Mouse (Mus musculus) left cerebral cortex, postnatal 4 days (tissue): Measurements from ENCODE around the gene Olfr1393. TPM values are rescaled to one million over a fixed set of nuclear protein-coding genes. Genes with fewer than 3 reads are reported as not detected.
"Not testable (repeated sequence)": the region's sequence is repeated elsewhere in the genome, so short reads cannot be mapped to it uniquely, and the experiment has no call there.

Experiments
- DNase-seq: peaks from one replicate; pipeline ENCODE4 v3.0.0-alpha.2; 2022
- intact Hi-C: fragments of 180-260 bp; cut with DNase I; formaldehyde crosslinking; loops from one replicate; pipeline ENCODE4 v1.15.1; 2025
- total RNA-seq, 2 experiments: library from RNA; stranded (reverse); gene quantifications; 2 replicates each; pipeline ENCODE4 v1.2.3; 2021

The Olfr1393 gene
- total RNA-seq, 2 experiments from 2014 or later: 0.48 TPM; not detected in 1

DNA sequence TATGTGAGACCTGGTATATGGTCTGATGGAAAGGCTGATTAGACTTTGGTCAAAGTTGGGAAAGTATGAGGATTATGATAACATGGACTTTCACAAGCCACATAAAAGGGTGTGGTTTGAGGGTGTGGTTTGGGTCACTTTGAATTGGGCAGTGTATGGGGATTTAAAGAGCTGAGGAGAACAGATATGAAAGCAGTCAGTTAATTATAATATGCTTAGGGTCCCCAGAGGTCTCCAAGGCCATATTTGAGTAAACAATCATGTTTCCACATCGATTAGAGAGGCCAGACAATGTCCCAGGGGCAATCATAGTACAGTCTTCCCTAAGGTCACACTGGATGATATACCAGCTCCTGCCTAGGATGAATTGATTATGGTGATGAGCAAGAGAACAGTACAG is 6.9 kb downstream of the Olfr1393 start, which contains the start of gene Olfr1392:
Olfr1392 (plus strand) TSS at position 301 of the 400 bp plus-strand sequence.
- DNase-seq, intact Hi-C loops: not testable (repeated sequence)

DNA sequence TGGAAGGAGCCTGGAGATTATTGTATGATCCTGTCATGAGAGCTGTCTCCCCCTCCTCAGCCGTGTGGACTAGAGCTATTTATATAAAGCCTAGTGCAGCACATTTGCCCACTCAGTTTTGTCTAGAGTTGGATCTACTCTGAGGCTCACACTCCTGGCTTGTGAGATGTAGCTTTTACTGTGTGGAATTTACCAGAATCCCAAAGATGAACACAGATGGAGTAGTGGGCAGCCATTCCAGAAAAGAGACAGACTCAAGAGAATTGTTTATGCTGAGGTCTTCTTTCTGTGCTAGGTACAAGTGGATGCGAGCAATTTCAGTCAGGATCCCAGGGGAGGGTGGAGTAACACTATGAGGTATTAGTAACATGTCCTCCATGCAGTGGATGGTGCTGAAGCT is 9.1 kb downstream of the Olfr1393 start:
- intact Hi-C loops: no loop called here
- no peak for DNase-seq

DNA sequence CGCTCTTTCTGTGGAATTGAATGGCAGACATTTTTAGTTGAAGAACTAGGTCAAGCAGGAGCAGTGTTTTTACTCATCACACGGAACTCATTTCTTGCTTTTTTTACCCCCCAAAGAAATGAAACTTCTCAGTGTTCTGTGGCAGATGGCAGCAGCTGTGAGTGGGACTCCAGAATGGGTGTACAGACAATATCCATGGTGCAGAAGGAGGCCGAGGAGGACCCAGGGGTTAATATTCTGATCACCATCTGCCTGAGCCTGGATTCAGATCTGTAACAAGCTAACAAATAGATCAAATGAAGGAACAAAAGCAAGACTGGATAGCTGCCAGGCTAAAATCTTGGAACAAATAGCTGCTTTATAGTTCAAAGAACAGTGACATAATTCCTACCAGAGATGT is 14.7 kb downstream of the Olfr1393 start:
- no peak for DNase-seq
- intact Hi-C loops: no loop called here

DNA sequence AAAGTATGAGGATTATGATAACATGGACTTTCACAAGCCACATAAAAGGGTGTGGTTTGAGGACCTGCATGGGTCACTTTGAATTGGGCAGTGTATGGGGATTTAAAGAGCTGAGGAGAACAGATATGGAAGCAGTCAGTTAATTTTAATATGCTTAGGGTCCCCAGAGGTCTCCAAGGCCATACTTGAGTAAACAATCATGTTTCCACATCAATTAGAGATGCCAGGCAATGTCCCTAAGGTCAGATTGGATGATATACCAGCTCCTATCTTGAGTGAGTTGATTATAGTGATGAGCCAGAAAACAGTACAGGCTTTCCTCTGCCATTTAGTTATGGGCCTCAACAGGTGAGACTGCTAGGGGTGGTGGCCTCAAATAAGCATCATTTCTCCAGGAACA is 26.3 kb downstream of the Olfr1393 start, which contains the start of gene Olfr10:
Olfr10 (plus strand) TSS at position 301 of the 400 bp plus-strand sequence.
- intact Hi-C loops: no loop called here
- DNase-seq: no peak

DNA sequence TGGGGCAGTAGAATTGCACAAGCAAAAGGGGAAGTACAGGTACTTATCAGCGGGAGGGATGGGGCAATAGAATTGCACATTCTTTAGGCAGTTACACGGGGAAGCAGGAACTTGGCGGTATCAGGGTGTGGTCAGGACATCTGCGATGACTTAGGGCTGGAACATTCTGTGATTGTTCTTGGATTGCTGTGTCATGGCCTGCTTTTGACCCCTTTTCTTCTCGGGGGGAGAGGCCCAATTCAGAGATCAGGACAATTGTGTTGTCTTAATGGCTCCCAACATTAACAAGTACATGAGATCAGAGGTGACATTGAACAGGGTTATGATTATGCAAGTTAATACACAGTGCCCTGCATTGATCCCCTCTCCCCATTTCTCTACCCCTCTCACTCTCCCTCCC is 30.4 kb downstream of the Olfr1393 start:
- intact Hi-C loops, DNase-seq: not testable (repeated sequence)

DNA sequence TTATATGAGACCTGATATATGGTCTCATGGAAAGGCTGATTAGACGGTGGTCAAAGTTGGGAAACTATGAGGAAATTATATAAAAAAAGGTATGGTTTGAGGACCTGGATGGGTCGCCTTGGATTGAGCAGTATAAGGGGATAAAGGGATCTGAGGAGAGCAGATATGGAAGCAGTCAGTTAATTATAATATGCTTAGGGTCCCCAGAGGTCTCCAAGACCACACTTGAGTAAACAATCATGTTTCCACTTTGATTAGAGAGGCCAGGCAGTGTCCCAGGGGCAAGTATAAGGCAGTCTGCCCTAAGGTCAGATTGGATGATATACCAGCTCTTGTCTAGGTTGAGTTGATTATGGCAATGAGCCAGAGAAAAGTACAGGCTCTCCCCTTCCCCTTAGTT is 44.3 kb downstream of the Olfr1393 start, which contains the start of gene Olfr1391:
Olfr1391 (plus strand) TSS at position 301 of the 400 bp plus-strand sequence.
- DNase-seq: no peak
- intact Hi-C loops: no loop called here

DNA sequence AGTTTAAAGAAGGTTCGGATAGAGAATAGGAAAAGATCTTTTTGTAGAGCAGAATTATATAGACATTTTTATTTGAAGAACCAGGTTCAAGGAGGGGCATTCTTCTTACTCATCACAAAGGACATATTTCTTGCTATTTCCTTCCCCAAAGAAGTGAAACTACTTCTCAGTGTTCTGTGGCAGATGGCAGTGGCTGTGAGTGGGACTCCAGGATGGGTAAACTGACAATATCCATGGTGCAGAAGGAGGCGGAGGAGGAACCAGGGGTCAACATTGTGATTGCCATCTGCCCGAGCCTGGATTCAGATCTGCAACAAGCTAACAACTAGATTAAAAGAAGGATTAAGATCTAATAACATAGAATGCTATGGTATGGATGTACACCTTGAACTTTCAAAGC is 48.6 kb downstream of the Olfr1393 start:
- intact Hi-C loops: no loop called here
- no peak for DNase-seq

DNA sequence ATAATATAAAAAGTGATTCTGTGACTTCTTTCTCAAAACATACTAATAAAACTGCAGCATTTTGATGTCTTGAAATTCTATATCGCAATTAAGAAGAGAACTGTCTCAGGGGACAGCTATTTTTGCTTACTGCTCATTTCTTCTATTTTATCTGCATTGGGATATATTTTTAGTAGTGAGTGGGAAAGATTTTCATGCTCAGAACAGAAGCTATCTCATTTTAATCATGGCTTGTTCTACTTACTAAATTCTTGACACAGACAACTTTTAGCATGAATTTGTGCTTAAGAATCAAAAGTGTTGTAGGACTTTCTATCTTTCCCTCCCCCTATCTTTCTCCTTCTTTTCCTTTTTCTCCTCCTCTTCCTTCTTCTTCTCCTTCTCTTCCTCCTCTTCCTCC is 51.6 kb downstream of the Olfr1393 start:
- intact Hi-C loops: no loop called here
- DNase-seq: no peak

Other genes with a start within 250 kb of the Olfr1393 start
- gene 9930111J21Rik2, start 227.1 kb upstream of the Olfr1393 start, total RNA-seq: 1 to 10 TPM in 1 of 2 experiments, under 1 TPM in 1; 0.56 to 1.0 TPM
- not detected for gene Tgtp2, start 214.1 kb upstream of the Olfr1393 start, total RNA-seq
- under 1 TPM; 0.48 to 0.90 TPM for gene Ifi47, start 201.7 kb upstream of the Olfr1393 start, total RNA-seq
- gene Olfr1396, start 163.4 kb upstream of the Olfr1393 start, total RNA-seq: not detected
- not detected for gene Olfr1395, start 136.0 kb upstream of the Olfr1393 start, total RNA-seq
- not detected for gene Olfr1394, start 123.9 kb upstream of the Olfr1393 start, total RNA-seq
- gene Btnl9, start 91.1 kb upstream of the Olfr1393 start, total RNA-seq: under 1 TPM; 0.40 to 0.70 TPM
- gene Zfp62, start 75.0 kb upstream of the Olfr1393 start, total RNA-seq: 10 to 100 TPM; 47.3 to 50.4 TPM
- 10 to 100 TPM; 54.4 to 58.7 TPM for gene Mgat1, start 34.1 kb upstream of the Olfr1393 start, total RNA-seq
- gene Olfr1392, start 7.0 kb downstream of the Olfr1393 start, total RNA-seq: under 1 TPM in 1 of 2 experiments, not detected in 1; 0.34 TPM
- gene Olfr10, start 26.4 kb downstream of the Olfr1393 start, total RNA-seq: not detected
- gene Olfr1391, start 44.4 kb downstream of the Olfr1393 start, total RNA-seq: not detected
- gene Olfr1390, start 56.9 kb downstream of the Olfr1393 start, total RNA-seq: not detected
- not detected for gene Olfr1389, start 144.8 kb downstream of the Olfr1393 start, total RNA-seq
- gene Olfr1388, start 158.3 kb downstream of the Olfr1393 start, total RNA-seq: under 1 TPM; 0.58 to 0.74 TPM
- not detected for gene Olfr1387, start 177.0 kb downstream of the Olfr1393 start, total RNA-seq
- gene Olfr1386, start 186.7 kb downstream of the Olfr1393 start, total RNA-seq: not detected
- not detected for gene Olfr1385, start 210.8 kb downstream of the Olfr1393 start, total RNA-seq
- not detected for gene Olfr1384, start 228.4 kb downstream of the Olfr1393 start, total RNA-seq
- under 1 TPM in 1 of 2 experiments, not detected in 1; 0.56 TPM for gene Olfr1383, start 241.3 kb downstream of the Olfr1393 start, total RNA-seq
- gene Olfr1382, start 249.9 kb downstream of the Olfr1393 start, total RNA-seq: not detected